Mouse (Mus musculus) gastrocnemius, postnatal 14 days (tissue): Measurements from ENCODE around the gene Rfx3. TPM values are rescaled to one million over a fixed set of nuclear protein-coding genes. Genes with fewer than 3 reads are reported as not detected.

Experiments
- DNase-seq: peaks from one replicate; pipeline ENCODE4 v3.0.0; 2021; ENCODE audit warnings: mixed read lengths
- intact Hi-C: fragments of 180-260 bp; cut with DNase I; formaldehyde crosslinking; loops from one replicate; pipeline ENCODE4 v1.15.1; 2025; ENCODE audit warnings: low total_unique reads
- total RNA-seq, 2 experiments: library from RNA; stranded (reverse); gene quantifications; 2 replicates each; pipeline ENCODE4 v1.2.3; 2021

The Rfx3 gene
- total RNA-seq, 2 experiments from 2014 or later, result 2.2 to 3.6 TPM

DNA sequence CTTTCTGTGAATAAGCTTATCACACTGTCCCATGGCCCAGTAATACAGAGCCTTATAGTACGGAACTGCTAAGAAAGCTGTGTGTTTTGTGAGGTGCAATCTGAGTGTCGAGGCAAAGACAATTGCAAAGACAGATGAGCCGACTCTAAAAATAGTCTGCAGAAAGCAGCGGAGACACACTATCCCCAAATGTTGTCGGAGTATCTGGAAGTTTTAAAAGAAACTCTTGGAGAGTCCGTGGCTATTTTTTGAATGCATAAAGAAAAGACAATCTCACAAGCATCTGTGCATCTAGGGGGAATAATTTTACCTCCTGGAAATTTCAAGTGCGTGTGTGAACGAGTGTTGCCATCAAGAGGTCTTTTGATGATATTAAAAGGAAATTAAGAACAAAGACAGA, 251.6 kb downstream of the Rfx3 start:
- intact Hi-C loops, result no loop called here
- no peak for DNase-seq

DNA sequence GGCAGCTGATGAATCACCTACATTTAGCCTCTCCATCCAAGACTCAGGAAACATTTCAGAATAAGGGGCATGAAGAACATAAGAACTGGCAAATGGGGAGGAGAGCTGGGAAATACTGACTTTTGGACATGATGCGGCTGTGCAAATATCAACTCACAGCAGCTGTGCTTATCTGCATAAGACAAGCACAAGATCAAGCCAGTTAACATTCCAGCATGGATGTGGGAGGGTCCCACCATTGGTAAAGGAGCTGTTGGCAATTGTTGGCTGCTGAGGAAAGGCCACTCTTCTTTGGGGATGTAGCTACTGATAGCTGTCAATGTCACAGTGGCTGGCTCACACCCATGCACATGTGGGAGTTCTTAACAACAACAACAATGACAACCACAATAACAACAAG, 263.7 kb downstream of the Rfx3 start:
- DNase-seq, result no peak
- intact Hi-C loops, result no loop called here

DNA sequence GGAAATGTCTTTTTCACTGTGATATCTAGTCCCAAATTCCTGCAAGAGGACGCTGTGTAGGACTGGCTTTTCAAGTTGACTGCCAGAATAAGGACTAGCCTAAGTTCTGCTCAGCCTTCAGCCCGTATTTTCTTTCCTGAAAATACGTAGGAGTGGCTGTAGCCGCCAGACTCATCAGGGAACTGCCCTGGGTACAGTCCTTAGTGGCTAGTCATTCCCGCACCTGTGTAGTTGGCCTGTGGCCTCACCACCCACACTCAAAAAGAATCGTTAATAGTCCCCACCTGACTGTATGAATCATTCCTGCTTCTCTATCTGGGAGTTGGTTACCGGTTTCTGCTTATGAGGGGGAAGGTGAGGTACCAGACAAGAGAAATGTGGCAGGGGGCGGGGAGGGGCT, 272.1 kb downstream of the Rfx3 start:
- intact Hi-C loops, result no loop called here
- no peak for DNase-seq

DNA sequence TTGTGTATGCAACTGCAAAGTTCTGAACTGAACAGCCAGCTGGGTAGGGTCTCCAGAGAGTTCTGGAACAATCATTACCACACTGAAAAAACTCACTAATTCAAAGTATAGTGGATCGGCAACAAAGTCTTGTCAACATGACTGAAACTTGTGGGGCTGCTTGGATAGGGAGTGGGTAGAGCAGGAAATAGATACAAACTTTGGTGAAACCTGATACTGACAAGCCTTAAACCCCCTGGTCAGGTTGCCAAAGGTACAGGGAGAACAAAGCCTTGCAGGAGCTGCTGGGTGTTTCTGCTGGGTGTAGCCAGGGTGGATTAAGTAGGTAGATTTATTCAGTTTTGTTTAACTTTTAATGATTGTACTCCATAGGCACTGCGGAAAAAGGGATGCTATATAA, 274.4 kb downstream of the Rfx3 start:
- no peak for DNase-seq
- intact Hi-C loops, result no loop called here

GRCm38 (mm10) chr19:27718931-27719330, 292.0 kb downstream of the Rfx3 start:
- intact Hi-C loops, result no loop called here
- no peak for DNase-seq

- intact Hi-C loops, result no loop called here
These were observed 294.7 kb downstream of the Rfx3 start for GRCm38 (mm10) chr19:27716274-27716673.

More at GRCm38 (mm10) chr19:27716274-27716673, 294.7 kb downstream of the Rfx3 start:
- no peak for DNase-seq
